Mouse (Mus musculus): ENCODE measurements around the gene Eno3. TPM values are rescaled to one million over a fixed set of nuclear protein-coding genes. Genes with fewer than 3 reads are reported as not detected.

Gene Eno3
- total RNA-seq, 1 experiment = 31.7 TPM

- Histone ChIP-seq H3K4me1 (ENCODE audit: control insufficient read depth in 2 of 2, insufficient read depth in 2 of 2, low read length in 2 of 2, poor library complexity in 1 of 2) (peaks cover 4 to 11% of the 10 kb centered on the region in 2 experiments; a peak in 1 of 4 replicates), H3K9me3 (ENCODE audit: control insufficient read depth, insufficient read depth, low read depth, low read length) (no peaks in the 10 kb centered on the region), H3K4me3 (ENCODE audit: insufficient read depth in 1 of 2, low read depth in 1 of 2, low read length in 2 of 2, poor library complexity in 1 of 2, severe bottlenecking in 1 of 2) (no peak overlapping the region), H3K36me3 (ENCODE audit: control insufficient read depth, insufficient read depth, low read length, poor library complexity, severe bottlenecking) (no peaks in the 10 kb centered on the region), H3K27ac (ENCODE audit: insufficient read depth, low read depth, low read length, poor library complexity, severe bottlenecking) (no peak overlapping the region), H3K9ac (ENCODE audit: insufficient read depth, low read depth, low read length, poor library complexity, severe bottlenecking) (no peak overlapping the region)
- TF ChIP-seq ZNF384 (IDR thresholded peaks at IDR 0.05; ENCODE audit: low read depth, low read length) = no peak
- TF ChIP-seq HCFC1 (IDR thresholded peaks at IDR 0.05; ENCODE audit: borderline replicate concordance, insufficient read depth, low read length) = no peak
- TF ChIP-seq CHD2 (IDR thresholded peaks at IDR 0.05; ENCODE audit: low read depth, low read length) = no peak
- no peak for TF ChIP-seq MAFK (IDR thresholded peaks at IDR 0.05; ENCODE audit: insufficient read depth, low read depth, low read length)
- TF ChIP-seq ZC3H11A (IDR thresholded peaks at IDR 0.05; ENCODE audit: borderline replicate concordance, low read depth, low read length) = no peak
- in situ Hi-C loops (cut with MboI; ENCODE audit: low sequenced_read_pairs in 2 of 2, unreplicated experiment in 2 of 2) = loop anchor here in 1 of 2 experiments (10.0 kb wide), 1 partner anchor 126 kb away; no protein-coding TSS in a partner anchor
- no peak for DNase-seq (ENCODE audit: low read depth, low spot score)
Observed at GRCm38 (mm10) chr11:70628431-70628830, 28.6 kb upstream of the Eno3 start.

GRCm38 (mm10) chr11:70629557-70629956 lies 27.4 kb upstream of the Eno3 start:
- in situ Hi-C loops (cut with MboI; ENCODE audit: low sequenced_read_pairs in 2 of 2, unreplicated experiment in 2 of 2) = loop anchor here in 1 of 2 experiments (10.0 kb wide), 1 partner anchor 125 kb away; no protein-coding TSS in a partner anchor
- Histone ChIP-seq H3K36me3 (ENCODE audit: control insufficient read depth, insufficient read depth, low read length, poor library complexity, severe bottlenecking) (no peaks in the 10 kb centered on the region), H3K9ac (ENCODE audit: insufficient read depth, low read depth, low read length, poor library complexity, severe bottlenecking) (no peak overlapping the region), H3K4me1 (ENCODE audit: control insufficient read depth in 2 of 2, insufficient read depth in 2 of 2, low read length in 2 of 2, poor library complexity in 1 of 2) (peaks cover 4 to 11% of the 10 kb centered on the region in 2 experiments; a peak in 1 of 4 replicates), H3K27ac (ENCODE audit: insufficient read depth, low read depth, low read length, poor library complexity, severe bottlenecking) (no peak overlapping the region), H3K9me3 (ENCODE audit: control insufficient read depth, insufficient read depth, low read depth, low read length) (no peaks in the 10 kb centered on the region), H3K4me3 (ENCODE audit: insufficient read depth in 1 of 2, low read depth in 1 of 2, low read length in 2 of 2, poor library complexity in 1 of 2, severe bottlenecking in 1 of 2) (no peak overlapping the region)
- DNase-seq (ENCODE audit: low read depth, low spot score) = no peak
- TF ChIP-seq HCFC1 (IDR thresholded peaks at IDR 0.05; ENCODE audit: borderline replicate concordance, insufficient read depth, low read length) (no peak), MAFK (IDR thresholded peaks at IDR 0.05; ENCODE audit: insufficient read depth, low read depth, low read length) (no peak)

GRCm38 (mm10) chr11:70630129-70630528 lies 26.9 kb upstream of the Eno3 start:
- Histone ChIP-seq H3K4me1 (ENCODE audit: control insufficient read depth in 2 of 2, insufficient read depth in 2 of 2, low read length in 2 of 2, poor library complexity in 1 of 2) (peaks cover 4 to 10% of the 10 kb centered on the region in 2 experiments; a peak in 1 of 4 replicates), H3K36me3 (ENCODE audit: control insufficient read depth, insufficient read depth, low read length, poor library complexity, severe bottlenecking) (no peaks in the 10 kb centered on the region), H3K9ac (ENCODE audit: insufficient read depth, low read depth, low read length, poor library complexity, severe bottlenecking) (peak overlapping the region; percentile 43; the same call in 1 of the 2 replicates), H3K9me3 (ENCODE audit: control insufficient read depth, insufficient read depth, low read depth, low read length) (no peaks in the 10 kb centered on the region), H3K27ac (ENCODE audit: insufficient read depth, low read depth, low read length, poor library complexity, severe bottlenecking) (no peak overlapping the region), H3K4me3 (ENCODE audit: insufficient read depth in 1 of 2, low read depth in 1 of 2, low read length in 2 of 2, poor library complexity in 1 of 2, severe bottlenecking in 1 of 2) (no peak overlapping the region)
- in situ Hi-C loops (cut with MboI; ENCODE audit: low sequenced_read_pairs in 2 of 2, unreplicated experiment in 2 of 2) = no loop called here
- no peak for DNase-seq (ENCODE audit: low read depth, low spot score)
- TF ChIP-seq HCFC1 (IDR thresholded peaks at IDR 0.05; ENCODE audit: borderline replicate concordance, insufficient read depth, low read length) (no peak), CHD2 (IDR thresholded peaks at IDR 0.05; ENCODE audit: low read depth, low read length) (no peak), ZC3H11A (IDR thresholded peaks at IDR 0.05; ENCODE audit: borderline replicate concordance, low read depth, low read length) (no peak), ZNF384 (IDR thresholded peaks at IDR 0.05; ENCODE audit: low read depth, low read length) (no peak), MAFK (IDR thresholded peaks at IDR 0.05; ENCODE audit: insufficient read depth, low read depth, low read length) (no peak)

- no peak for DNase-seq (ENCODE audit: low read depth, low spot score)
- H3K4me1 ChIP-seq (ENCODE audit: control insufficient read depth in 2 of 2, insufficient read depth in 2 of 2, low read length in 2 of 2, poor library complexity in 1 of 2) = no peaks in the 10 kb centered on the region
- in situ Hi-C loops (cut with MboI; ENCODE audit: low sequenced_read_pairs in 2 of 2, unreplicated experiment in 2 of 2) = no loop called here
- no peaks in the 10 kb centered on the region for H3K9me3 ChIP-seq (ENCODE audit: control insufficient read depth, insufficient read depth, low read depth, low read length)
- no peaks in the 10 kb centered on the region for H3K36me3 ChIP-seq (ENCODE audit: control insufficient read depth, insufficient read depth, low read length, poor library complexity, severe bottlenecking)
- no peak overlapping the region for H3K4me3 ChIP-seq (ENCODE audit: insufficient read depth in 1 of 2, low read depth in 1 of 2, low read length in 2 of 2, poor library complexity in 1 of 2, severe bottlenecking in 1 of 2)
- H3K27ac ChIP-seq (ENCODE audit: insufficient read depth, low read depth, low read length, poor library complexity, severe bottlenecking) = no peak overlapping the region
- TF ChIP-seq ZNF384 (IDR thresholded peaks at IDR 0.05; ENCODE audit: low read depth, low read length) = no peak
- TF ChIP-seq MAFK (IDR thresholded peaks at IDR 0.05; ENCODE audit: insufficient read depth, low read depth, low read length) = no peak
- no peak for TF ChIP-seq ZC3H11A (IDR thresholded peaks at IDR 0.05; ENCODE audit: borderline replicate concordance, low read depth, low read length)
- TF ChIP-seq CHD2 (IDR thresholded peaks at IDR 0.05; ENCODE audit: low read depth, low read length) = no peak
- TF ChIP-seq HCFC1 (IDR thresholded peaks at IDR 0.05; ENCODE audit: borderline replicate concordance, insufficient read depth, low read length) = no peak
- H3K9ac ChIP-seq (ENCODE audit: insufficient read depth, low read depth, low read length, poor library complexity, severe bottlenecking) = no peak overlapping the region
Observed at GRCm38 (mm10) chr11:70635601-70636000, 21.4 kb upstream of the Eno3 start.

GRCm38 (mm10) chr11:70637764-70638163 lies 19.2 kb upstream of the Eno3 start:
- H3K4me1 ChIP-seq (ENCODE audit: control insufficient read depth in 2 of 2, insufficient read depth in 2 of 2, low read length in 2 of 2, poor library complexity in 1 of 2) = no peaks in the 10 kb centered on the region
- in situ Hi-C loops (cut with MboI; ENCODE audit: low sequenced_read_pairs in 2 of 2, unreplicated experiment in 2 of 2) = no loop called here
- no peak for DNase-seq (ENCODE audit: low read depth, low spot score)
- H3K9me3 ChIP-seq (ENCODE audit: control insufficient read depth, insufficient read depth, low read depth, low read length) = no peaks in the 10 kb centered on the region
- H3K36me3 ChIP-seq (ENCODE audit: control insufficient read depth, insufficient read depth, low read length, poor library complexity, severe bottlenecking) = no peaks in the 10 kb centered on the region
- no peak for TF ChIP-seq ZNF384 (IDR thresholded peaks at IDR 0.05; ENCODE audit: low read depth, low read length)
- no peak for TF ChIP-seq MAFK (IDR thresholded peaks at IDR 0.05; ENCODE audit: insufficient read depth, low read depth, low read length)
- TF ChIP-seq HCFC1 (IDR thresholded peaks at IDR 0.05; ENCODE audit: borderline replicate concordance, insufficient read depth, low read length) = no peak
- TF ChIP-seq CHD2 (IDR thresholded peaks at IDR 0.05; ENCODE audit: low read depth, low read length) = no peak
- no peak for TF ChIP-seq ZC3H11A (IDR thresholded peaks at IDR 0.05; ENCODE audit: borderline replicate concordance, low read depth, low read length)
- H3K27ac ChIP-seq (ENCODE audit: insufficient read depth, low read depth, low read length, poor library complexity, severe bottlenecking) = no peak overlapping the region
- no peak overlapping the region for H3K4me3 ChIP-seq (ENCODE audit: insufficient read depth in 1 of 2, low read depth in 1 of 2, low read length in 2 of 2, poor library complexity in 1 of 2, severe bottlenecking in 1 of 2)
- no peak overlapping the region for H3K9ac ChIP-seq (ENCODE audit: insufficient read depth, low read depth, low read length, poor library complexity, severe bottlenecking)

All from ES-E14 (cell line).